Mouse (Mus musculus): ENCODE results near the gene Saa3.
"Not testable (repeated sequence)": the region's sequence is repeated elsewhere in the genome, so short reads cannot be mapped to it uniquely, and the experiment has no call there.

The Saa3 gene

GRCm38 (mm10) chr7:46712250-46712649 is 3.2 kb downstream of the Saa3 start:
- DNase-seq (ENCODE audit: low read depth) = no peak

DNA sequence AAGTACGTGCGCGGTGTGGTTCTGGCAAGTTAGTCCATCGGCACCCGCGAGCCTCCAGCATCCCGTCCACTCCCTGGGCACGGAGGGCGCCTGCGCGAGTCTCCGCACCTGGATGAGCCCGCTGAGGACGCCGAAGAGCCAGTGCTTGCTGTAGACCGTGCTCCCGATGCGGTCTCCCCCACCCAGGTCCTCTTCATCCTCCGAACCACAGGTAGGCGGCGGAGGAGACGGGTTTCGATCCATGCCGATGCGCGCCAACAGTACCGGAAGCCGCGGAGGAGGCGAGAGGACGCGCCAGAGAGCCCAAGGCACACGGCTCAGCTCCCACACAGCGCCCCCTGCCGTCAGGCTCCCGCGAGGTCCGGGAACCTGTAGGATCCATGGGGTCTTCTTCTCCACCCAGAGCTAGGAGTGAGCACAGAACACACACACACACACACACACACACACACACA is 5.1 kb downstream of the Saa3 start, which contains the start of gene Saal1:
Saal1 (minus strand) TSS at position 291 of the 455 bp plus-strand sequence.
- peak; percentile 51 for DNase-seq (ENCODE audit: low read depth)

- no peak for DNase-seq (ENCODE audit: low read depth)
Observed at GRCm38 (mm10) chr7:46700521-46701025, 14.9 kb downstream of the Saa3 start.

- no peak for DNase-seq (ENCODE audit: low read depth)
Observed at GRCm38 (mm10) chr7:46696754-46697153, 18.7 kb downstream of the Saa3 start.

DNA sequence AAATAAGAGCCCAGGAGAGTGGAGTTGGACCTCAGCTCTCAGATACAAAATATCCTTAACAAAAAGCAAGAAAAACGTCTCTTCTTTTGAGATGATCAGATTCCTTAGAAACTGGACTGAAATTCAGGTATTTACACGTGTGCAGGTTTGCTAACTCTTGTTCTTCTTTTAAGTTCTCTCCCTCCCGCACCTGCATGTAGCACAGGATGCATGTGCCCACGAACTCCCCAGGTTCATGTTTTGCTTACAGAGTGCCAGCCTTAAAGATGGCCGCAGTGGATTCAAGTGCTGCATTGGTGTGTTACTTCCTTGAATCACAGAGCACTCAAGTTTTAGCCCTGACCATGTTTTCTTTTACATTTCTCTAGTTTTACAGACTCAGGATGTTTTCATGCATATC is 28.7 kb downstream of the Saa3 start:
- DNase-seq (ENCODE audit: low read depth) = no peak

- no peak for DNase-seq (ENCODE audit: low read depth)
Observed at GRCm38 (mm10) chr7:46680732-46681131, 34.8 kb downstream of the Saa3 start.

DNA sequence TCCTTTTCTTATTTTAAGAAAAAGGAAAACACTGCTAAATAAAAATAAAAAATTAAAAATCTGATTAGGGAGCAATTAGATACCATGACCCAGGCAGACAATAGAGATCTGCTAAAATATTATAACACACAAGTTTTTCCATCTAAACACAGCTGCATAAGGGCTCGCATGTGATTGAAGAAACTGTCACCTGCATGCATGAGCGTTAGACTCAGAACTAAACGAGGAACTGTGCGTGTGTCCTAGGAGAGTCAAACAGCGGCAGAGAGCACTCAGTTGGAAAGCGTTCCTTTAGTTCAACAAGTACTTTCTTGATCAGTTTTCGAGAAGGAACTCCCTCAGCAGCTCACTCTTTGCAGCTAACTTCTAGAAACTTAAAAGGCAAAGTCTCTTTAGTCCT is 36.5 kb downstream of the Saa3 start:
- DNase-seq (ENCODE audit: low read depth) = not testable (repeated sequence)

DNA sequence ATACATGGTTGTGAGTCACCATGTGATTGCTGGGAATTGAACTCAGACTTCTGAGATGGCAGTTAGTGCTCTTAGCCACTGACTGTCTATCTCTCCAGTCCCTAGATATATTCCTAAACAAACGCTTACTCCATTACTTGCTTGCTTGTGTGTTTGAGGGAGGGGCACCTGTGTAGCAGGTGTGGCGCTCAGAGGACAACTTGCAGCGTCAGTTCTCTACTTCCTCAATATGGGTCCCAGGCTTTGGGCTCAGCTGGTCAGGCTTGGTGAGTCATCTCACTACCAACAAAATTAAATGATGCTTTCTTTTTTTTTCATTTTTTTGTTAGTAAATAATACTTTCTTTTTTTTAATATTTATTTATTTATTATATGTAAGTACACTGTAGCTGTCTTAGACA is 37.1 kb downstream of the Saa3 start:
- DNase-seq (ENCODE audit: low read depth) = no peak

- no peak for DNase-seq (ENCODE audit: low read depth)
Observed at GRCm38 (mm10) chr7:46676808-46677360, 38.6 kb downstream of the Saa3 start.

DNA sequence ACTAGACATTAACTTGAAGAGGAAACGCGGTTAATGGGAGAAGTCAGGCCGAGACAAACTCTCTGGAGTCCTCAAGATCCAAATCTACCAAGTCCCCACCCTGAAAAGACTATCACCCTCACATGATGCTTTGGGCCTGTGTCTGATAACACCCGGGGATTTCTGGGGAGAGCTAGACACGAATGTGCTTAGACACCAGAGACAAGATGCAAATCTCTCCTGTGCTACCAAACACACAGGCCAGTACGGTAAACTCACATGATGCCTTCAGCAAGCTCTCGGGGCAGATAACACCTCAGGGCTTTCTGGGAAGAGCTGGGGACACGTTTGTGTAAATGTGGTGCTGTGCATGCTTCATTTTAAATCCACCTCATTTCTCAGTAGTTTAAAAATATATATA is 39.6 kb downstream of the Saa3 start:
- no peak for DNase-seq (ENCODE audit: low read depth)

GRCm38 (mm10) chr7:46675061-46675460 is 40.4 kb downstream of the Saa3 start:
- no peak for DNase-seq (ENCODE audit: low read depth)

DNA sequence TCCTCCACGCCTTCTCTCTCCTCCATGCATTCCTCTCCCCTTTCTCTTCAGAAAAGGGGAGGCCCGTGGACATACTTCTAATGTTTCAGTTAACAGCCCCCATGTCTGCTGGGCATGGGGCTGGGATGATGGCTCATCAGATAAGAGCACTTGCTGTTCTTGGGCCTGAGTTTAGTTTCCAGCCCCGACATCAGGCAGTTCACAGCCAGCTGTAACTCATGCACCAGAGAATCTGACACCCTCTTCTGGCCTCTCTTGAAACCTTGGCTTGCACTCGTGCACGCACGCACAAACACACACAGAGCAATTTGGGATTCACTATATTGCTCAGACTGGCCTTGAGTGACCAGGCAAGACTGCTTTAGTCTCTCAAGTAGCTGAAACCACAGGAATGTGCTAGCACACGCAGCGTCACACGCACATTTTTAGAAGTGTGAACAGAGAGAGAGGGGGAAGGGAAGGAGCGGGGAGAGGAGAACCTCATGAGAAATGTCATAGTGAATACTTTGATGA is 43.3 kb downstream of the Saa3 start, which contains the start of gene Tph1:
Tph1 (minus strand) TSS at position 378 of the 513 bp plus-strand sequence.
- no peak for DNase-seq (ENCODE audit: low read depth)

GRCm38 (mm10) chr7:46667256-46667655 is 48.2 kb downstream of the Saa3 start:
- no peak for DNase-seq (ENCODE audit: low read depth)

DNA sequence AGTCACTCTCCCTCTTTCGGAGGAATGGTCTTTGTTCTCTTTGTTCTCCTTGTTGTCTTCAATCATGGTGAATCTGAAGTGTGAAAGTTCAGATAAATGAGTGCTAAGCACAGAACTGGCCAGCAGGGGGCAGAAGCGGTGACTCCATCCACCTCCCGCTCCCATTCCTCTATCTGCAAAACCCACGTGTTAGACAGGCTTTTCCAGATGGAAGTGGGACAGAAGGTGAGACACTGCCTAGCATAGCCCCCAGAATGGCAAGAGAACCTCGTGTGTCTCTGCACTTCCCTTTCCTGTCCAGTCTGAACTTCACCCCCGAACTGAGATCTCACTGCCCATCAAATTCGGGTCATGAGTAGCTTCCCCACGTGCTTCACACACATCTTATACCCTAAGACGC is 50.3 kb downstream of the Saa3 start:
- no peak for DNase-seq (ENCODE audit: low read depth)
